Mouse (Mus musculus): ENCODE measurements at regions not wholly inside any gene's neighbourhood (a gene's known extent, or its start where the extent isn't known, plus 50 kb on each side); places are given as distances from the start of the nearest gene placed in this dataset.

GRCm38 (mm10) chr14:80263173-80263572 is 279.3 kb downstream of the Olfm4 start:
- H3K27me3 ChIP-seq (replicated peaks), result no peaks in the 10 kb centered on the region
- no peaks in the 10 kb centered on the region for H3K36me3 ChIP-seq
- no peak for ATAC-seq
- no peak overlapping the region for H3K9ac ChIP-seq
- 77% methylated on average over 8 of the region's 8 CpGs for WGBS
- H3K4me3 ChIP-seq (replicated peaks), result no peak overlapping the region
- no peaks in the 10 kb centered on the region for H3K4me1 ChIP-seq (replicated peaks)
- no peak overlapping the region for H3K4me2 ChIP-seq (replicated peaks)
- H3K9me3 ChIP-seq, result no peaks in the 10 kb centered on the region
- H3K27ac ChIP-seq, result no peak overlapping the region

- no peaks in the 10 kb centered on the region for H3K4me1 ChIP-seq (replicated peaks)
- no peak for ATAC-seq
- H3K27ac ChIP-seq, result no peak overlapping the region
- no peaks in the 10 kb centered on the region for H3K27me3 ChIP-seq (replicated peaks)
- no peaks in the 10 kb centered on the region for H3K36me3 ChIP-seq
- H3K9ac ChIP-seq, result no peak overlapping the region
- H3K9me3 ChIP-seq, result no peaks in the 10 kb centered on the region
- no peak overlapping the region for H3K4me2 ChIP-seq (replicated peaks)
- WGBS, result 84% methylated on average over 7 of the region's 7 CpGs
- H3K4me3 ChIP-seq (replicated peaks), result no peak overlapping the region
Observed at GRCm38 (mm10) chr14:80265081-80265480, 281.2 kb downstream of the Olfm4 start.

DNA sequence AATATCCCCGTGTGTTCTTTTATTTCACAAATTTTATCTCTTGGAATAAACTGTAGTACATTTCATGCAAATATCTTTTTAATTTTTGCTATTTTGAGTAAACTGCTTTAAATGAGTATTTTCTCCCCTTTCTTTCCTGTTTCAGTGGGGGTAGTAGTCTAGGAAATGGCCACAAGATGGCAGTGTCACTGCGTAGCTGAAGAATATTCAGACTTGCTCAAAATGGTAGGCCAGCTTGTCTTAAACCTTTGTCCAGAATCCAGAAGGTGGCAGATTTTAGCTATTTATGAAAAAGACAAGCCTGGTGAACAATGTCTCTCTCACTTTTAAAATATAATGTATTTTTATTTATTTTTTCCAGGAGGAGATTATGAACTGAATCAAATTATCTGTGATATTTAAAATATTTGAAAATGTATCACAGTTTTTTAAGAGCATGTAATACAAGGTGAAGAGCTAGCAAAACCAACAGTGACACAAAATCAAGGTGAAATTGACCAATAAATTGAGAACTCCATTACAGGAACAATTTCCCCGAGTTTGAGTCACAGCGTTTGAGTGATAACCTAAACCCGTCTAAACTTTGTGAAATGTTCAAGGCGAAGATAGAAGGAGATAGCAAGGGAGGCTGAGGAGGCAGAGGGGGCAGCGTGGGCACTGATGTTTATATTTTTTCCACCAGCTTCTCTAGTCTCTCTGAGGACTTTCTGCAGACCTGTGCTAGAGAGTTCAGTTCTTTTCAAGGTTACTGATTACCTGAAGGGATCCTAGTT is 285.5 kb downstream of the Olfm4 start:
- Histone ChIP-seq H3K4me3 (replicated peaks) (no peak overlapping the region), H3K27me3 (replicated peaks) (no peaks in the 10 kb centered on the region), H3K27ac (no peak overlapping the region), H3K4me1 (replicated peaks) (no peaks in the 10 kb centered on the region), H3K4me2 (replicated peaks) (no peak overlapping the region), H3K36me3 (no peaks in the 10 kb centered on the region), H3K9me3 (no peaks in the 10 kb centered on the region), H3K9ac (no peak overlapping the region)
- 33% methylated on average over 7 of the region's 7 CpGs for WGBS
- ATAC-seq, result peak; percentile 67; the same call in 1 of the 2 replicates

DNA sequence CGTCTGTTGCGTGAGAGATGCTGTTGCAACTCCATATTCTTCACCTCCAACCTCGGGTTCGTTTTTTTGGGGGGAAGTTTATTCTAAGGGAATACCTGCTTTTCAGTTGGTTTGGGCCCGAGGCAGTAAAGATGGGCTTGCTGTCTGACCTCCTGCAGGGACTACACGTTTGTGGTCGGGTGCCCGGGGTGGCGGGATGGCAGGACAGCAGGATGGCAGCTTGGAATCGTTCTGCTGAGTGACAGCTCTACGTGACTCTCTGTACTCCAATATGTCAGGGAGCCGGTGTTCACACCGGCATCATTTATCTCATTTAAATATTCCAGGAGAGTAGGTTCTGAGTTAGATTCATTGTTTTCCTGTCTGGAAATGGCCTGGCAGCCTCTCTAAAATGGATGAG is 286.2 kb downstream of the Olfm4 start:
- H3K9ac ChIP-seq, result no peak overlapping the region
- H3K27me3 ChIP-seq (replicated peaks), result no peaks in the 10 kb centered on the region
- no peak for ATAC-seq
- WGBS, result 68% methylated on average over 13 of the region's 13 CpGs
- H3K27ac ChIP-seq, result no peak overlapping the region
- H3K4me2 ChIP-seq (replicated peaks), result no peak overlapping the region
- no peaks in the 10 kb centered on the region for H3K9me3 ChIP-seq
- no peaks in the 10 kb centered on the region for H3K4me1 ChIP-seq (replicated peaks)
- no peaks in the 10 kb centered on the region for H3K36me3 ChIP-seq
- H3K4me3 ChIP-seq (replicated peaks), result no peak overlapping the region

GRCm38 (mm10) chr14:80280188-80280587 is 296.3 kb downstream of the Olfm4 start:
- H3K4me3 ChIP-seq (replicated peaks), result no peak overlapping the region
- no peak overlapping the region for H3K4me2 ChIP-seq (replicated peaks)
- no peaks in the 10 kb centered on the region for H3K4me1 ChIP-seq (replicated peaks)
- H3K9me3 ChIP-seq, result no peaks in the 10 kb centered on the region
- 70% methylated on average over 4 of the region's 4 CpGs for WGBS
- no peak for ATAC-seq
- no peaks in the 10 kb centered on the region for H3K36me3 ChIP-seq
- no peak overlapping the region for H3K9ac ChIP-seq
- H3K27me3 ChIP-seq (replicated peaks), result no peaks in the 10 kb centered on the region
- H3K27ac ChIP-seq, result no peak overlapping the region

- ATAC-seq, result no peak
- H3K4me1 ChIP-seq (replicated peaks), result no peaks in the 10 kb centered on the region
- 41% methylated on average over 2 of the region's 2 CpGs for WGBS
- no peaks in the 10 kb centered on the region for H3K27me3 ChIP-seq (replicated peaks)
- no peak overlapping the region for H3K4me2 ChIP-seq (replicated peaks)
- no peak overlapping the region for H3K27ac ChIP-seq
- no peak overlapping the region for H3K4me3 ChIP-seq (replicated peaks)
- H3K9me3 ChIP-seq, result no peaks in the 10 kb centered on the region
- no peaks in the 10 kb centered on the region for H3K36me3 ChIP-seq
- no peak overlapping the region for H3K9ac ChIP-seq
Observed at GRCm38 (mm10) chr14:80283726-80284125, 299.8 kb downstream of the Olfm4 start.

GRCm38 (mm10) chr14:80291360-80291759 is 307.5 kb downstream of the Olfm4 start:
- no peak overlapping the region for H3K4me2 ChIP-seq (replicated peaks)
- WGBS, result 74% methylated on average over 4 of the region's 4 CpGs
- no peaks in the 10 kb centered on the region for H3K4me1 ChIP-seq (replicated peaks)
- no peak overlapping the region for H3K9ac ChIP-seq
- no peak overlapping the region for H3K27ac ChIP-seq
- no peak overlapping the region for H3K4me3 ChIP-seq (replicated peaks)
- no peak for ATAC-seq
- H3K27me3 ChIP-seq (replicated peaks), result no peaks in the 10 kb centered on the region
- no peaks in the 10 kb centered on the region for H3K36me3 ChIP-seq
- no peaks in the 10 kb centered on the region for H3K9me3 ChIP-seq

DNA sequence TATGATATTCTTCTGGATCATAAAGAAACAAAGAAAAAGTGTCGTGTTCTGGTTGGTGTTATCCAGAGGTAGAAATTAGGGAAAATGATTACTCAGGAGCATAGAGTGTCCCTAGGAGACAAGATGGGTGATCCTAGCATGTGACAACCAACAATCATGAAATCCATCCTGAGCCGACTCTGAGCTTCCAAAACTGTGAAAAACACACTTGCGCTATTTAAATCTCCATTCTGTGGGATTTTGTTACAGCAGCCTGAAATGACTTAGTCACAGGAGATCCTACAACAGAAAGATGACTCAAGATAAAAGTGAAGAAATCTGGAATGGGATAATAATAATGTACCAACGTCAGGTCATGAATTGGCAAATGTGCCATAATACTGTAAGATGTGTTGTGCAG is 309.5 kb downstream of the Olfm4 start:
- Histone ChIP-seq H3K9ac (no peak overlapping the region), H3K4me3 (replicated peaks) (no peak overlapping the region), H3K4me2 (replicated peaks) (no peak overlapping the region), H3K27me3 (replicated peaks) (no peaks in the 10 kb centered on the region), H3K4me1 (replicated peaks) (no peaks in the 10 kb centered on the region), H3K36me3 (no peaks in the 10 kb centered on the region), H3K27ac (no peak overlapping the region), H3K9me3 (no peaks in the 10 kb centered on the region)
- WGBS, result 87% methylated on average over 4 of the region's 4 CpGs
- ATAC-seq, result no peak

GRCm38 (mm10) chr14:80329651-80330050 is 345.8 kb downstream of the Olfm4 start:
- ATAC-seq, result no peak
- Histone ChIP-seq H3K9me3 (no peaks in the 10 kb centered on the region), H3K27ac (no peak overlapping the region), H3K9ac (no peak overlapping the region), H3K4me3 (replicated peaks) (no peak overlapping the region), H3K36me3 (no peaks in the 10 kb centered on the region), H3K4me2 (replicated peaks) (no peak overlapping the region), H3K4me1 (replicated peaks) (no peaks in the 10 kb centered on the region), H3K27me3 (replicated peaks) (no peaks in the 10 kb centered on the region)
- 55% methylated on average over 2 of the region's 2 CpGs for WGBS

GRCm38 (mm10) chr14:80362024-80362622 is 378.2 kb downstream of the Olfm4 start:
- no peak overlapping the region for H3K9ac ChIP-seq
- H3K27ac ChIP-seq, result no peak overlapping the region
- no peak overlapping the region for H3K4me3 ChIP-seq (replicated peaks)
- no peak for ATAC-seq
- H3K4me2 ChIP-seq (replicated peaks), result no peak overlapping the region
- H3K27me3 ChIP-seq (replicated peaks), result no peaks in the 10 kb centered on the region
- no peaks in the 10 kb centered on the region for H3K4me1 ChIP-seq (replicated peaks)
- H3K9me3 ChIP-seq, result no peaks in the 10 kb centered on the region
- no peaks in the 10 kb centered on the region for H3K36me3 ChIP-seq

- Histone ChIP-seq H3K4me3 (replicated peaks) (no peak overlapping the region), H3K9me3 (no peaks in the 10 kb centered on the region), H3K27me3 (replicated peaks) (no peaks in the 10 kb centered on the region), H3K36me3 (no peaks in the 10 kb centered on the region), H3K9ac (no peak overlapping the region), H3K27ac (no peak overlapping the region), H3K4me1 (replicated peaks) (no peaks in the 10 kb centered on the region), H3K4me2 (replicated peaks) (no peak overlapping the region)
- WGBS, result 80% methylated on average over 11 of the region's 11 CpGs
- ATAC-seq, result no peak
Observed at GRCm38 (mm10) chr14:80369448-80370153, 385.7 kb downstream of the Olfm4 start.

DNA sequence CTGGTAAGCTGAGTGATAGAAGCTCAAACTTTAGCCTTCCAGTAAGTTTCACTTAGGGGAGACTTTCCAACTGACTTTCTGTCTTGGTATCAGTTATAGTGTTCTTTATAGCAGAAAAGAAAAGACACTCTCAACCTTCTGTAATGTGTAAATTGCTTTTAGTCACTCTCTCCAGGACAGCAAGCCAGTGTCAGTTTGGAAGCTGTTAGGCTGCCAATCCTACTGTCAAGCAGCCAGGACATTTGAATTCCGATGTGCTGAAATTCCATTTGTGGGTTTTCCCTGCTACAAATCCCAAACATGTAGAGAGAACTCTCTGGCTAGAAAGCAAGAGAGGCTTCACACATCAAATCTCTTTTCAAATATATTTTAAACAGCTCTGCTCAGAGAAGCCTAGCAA is 390.4 kb downstream of the Olfm4 start:
- no peak for ATAC-seq
- Histone ChIP-seq H3K4me1 (replicated peaks) (no peaks in the 10 kb centered on the region), H3K27me3 (replicated peaks) (no peaks in the 10 kb centered on the region), H3K4me3 (replicated peaks) (no peak overlapping the region), H3K9me3 (no peaks in the 10 kb centered on the region), H3K9ac (no peak overlapping the region), H3K4me2 (replicated peaks) (no peak overlapping the region), H3K27ac (no peak overlapping the region), H3K36me3 (no peaks in the 10 kb centered on the region)
- 69% methylated on average over 1 of the region's 1 CpGs for WGBS

DNA sequence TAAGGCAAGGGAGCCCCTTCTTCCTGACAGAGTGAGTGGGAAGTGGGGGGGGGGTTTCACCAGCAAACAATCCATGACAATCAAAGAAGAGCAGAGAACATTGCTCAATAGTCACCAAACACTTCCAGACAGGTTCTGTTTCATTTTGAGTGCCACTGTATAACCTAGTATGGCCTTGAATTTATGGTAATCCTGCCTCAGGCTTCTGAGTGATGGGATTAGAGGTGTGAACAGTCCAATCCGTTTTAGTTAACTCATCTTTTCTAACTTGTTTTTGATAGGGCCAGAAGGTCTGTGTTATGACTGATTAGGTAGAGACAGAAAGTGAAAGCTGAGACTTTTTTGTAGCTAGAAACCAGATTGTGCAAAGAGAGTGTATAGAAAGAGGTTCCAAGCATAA is 393.2 kb downstream of the Olfm4 start:
- 53% methylated on average over 1 of the region's 1 CpGs for WGBS
- H3K27me3 ChIP-seq (replicated peaks), result no peaks in the 10 kb centered on the region

More for the DNA sequence above, 393.2 kb downstream of the Olfm4 start:
- H3K36me3 ChIP-seq, result no peaks in the 10 kb centered on the region
- H3K27ac ChIP-seq, result no peak overlapping the region
- H3K4me1 ChIP-seq (replicated peaks), result no peaks in the 10 kb centered on the region
- no peak overlapping the region for H3K9ac ChIP-seq
- no peaks in the 10 kb centered on the region for H3K9me3 ChIP-seq
- no peak overlapping the region for H3K4me2 ChIP-seq (replicated peaks)
- no peak for ATAC-seq
- H3K4me3 ChIP-seq (replicated peaks), result no peak overlapping the region

Data from intestine, embryonic 15.5 days (tissue).